Mouse (Mus musculus) C2C12 (cell line): ENCODE data around the gene Gnao1. TPM values are rescaled to one million over a fixed set of nuclear protein-coding genes. Genes with fewer than 3 reads are reported as not detected.

Experiments
- H3K27me3 ChIP-seq: one replicate; pipeline ENCODE4 v1.6.1; 2011; ENCODE audit not compliant: control insufficient read depth, insufficient read depth, insufficient read length
- H3K36me3 ChIP-seq: one replicate; pipeline ENCODE4 v1.6.1; 2011; ENCODE audit not compliant: control insufficient read depth, insufficient read depth
- H3K4me3 ChIP-seq: one replicate; pipeline ENCODE4 v1.5.1; 2011; ENCODE audit warnings: mild to moderate bottlenecking, control low read depth; ENCODE audit not compliant: poor library complexity, insufficient read depth, severe bottlenecking
- H3K79me2 ChIP-seq: one replicate; pipeline ENCODE4 v1.6.1; 2011; ENCODE audit not compliant: control insufficient read depth, insufficient read depth
- H3K79me3 ChIP-seq: one replicate; pipeline ENCODE4 v1.6.1; 2011; ENCODE audit warnings: low read depth, control low read depth
- H3ac ChIP-seq: one replicate; pipeline ENCODE3; 2011; ENCODE audit warnings: low read depth; ENCODE audit not compliant: control insufficient read depth, insufficient read length
- CEBPB ChIP-seq: IDR thresholded peaks from one replicate; pipeline ENCODE4 v1.6.1; 2011; ENCODE audit warnings: low read depth, mild to moderate bottlenecking, control low read depth, moderate library complexity
- CTCF ChIP-seq: IDR thresholded peaks from one replicate; pipeline ENCODE4 v1.5.1; 2011; ENCODE audit not compliant: control insufficient read depth, insufficient read depth, insufficient read length
- FOSL1 ChIP-seq: IDR thresholded peaks from one replicate; pipeline ENCODE4 v1.8.0; 2011; ENCODE audit warnings: mild to moderate bottlenecking, low read length; ENCODE audit not compliant: poor library complexity, insufficient read depth, severe bottlenecking
- MAX ChIP-seq: IDR thresholded peaks from one replicate; pipeline ENCODE4 v1.6.1; 2011; ENCODE audit warnings: mild to moderate bottlenecking, control low read depth
- MYOD1 ChIP-seq: IDR thresholded peaks from one replicate; pipeline ENCODE4 v1.6.1; 2011; ENCODE audit warnings: low read depth; ENCODE audit not compliant: control insufficient read depth, insufficient read length
- MYOG ChIP-seq: IDR thresholded peaks from one replicate; pipeline ENCODE4 v1.6.1; 2011; ENCODE audit not compliant: control insufficient read depth, insufficient read length; ENCODE audit errors: extremely low read depth
- USF1 ChIP-seq: IDR thresholded peaks from one replicate; pipeline ENCODE4 v1.6.1; 2011; ENCODE audit warnings: low read depth, mild to moderate bottlenecking, control low read depth, moderate library complexity
- polyA plus RNA-seq: library from polyadenylated mRNA; unstranded; fragments of >200 nt; fragmentation: generic; extraction: Trizol; gene quantifications from one replicate; pipeline ENCODE4 v1.2.1, GENCODE M21; 2012; ENCODE audit warnings: missing spikeins

Gnao1 gene
- polyA plus RNA-seq, 1 experiment, result 20.5 TPM

DNA sequence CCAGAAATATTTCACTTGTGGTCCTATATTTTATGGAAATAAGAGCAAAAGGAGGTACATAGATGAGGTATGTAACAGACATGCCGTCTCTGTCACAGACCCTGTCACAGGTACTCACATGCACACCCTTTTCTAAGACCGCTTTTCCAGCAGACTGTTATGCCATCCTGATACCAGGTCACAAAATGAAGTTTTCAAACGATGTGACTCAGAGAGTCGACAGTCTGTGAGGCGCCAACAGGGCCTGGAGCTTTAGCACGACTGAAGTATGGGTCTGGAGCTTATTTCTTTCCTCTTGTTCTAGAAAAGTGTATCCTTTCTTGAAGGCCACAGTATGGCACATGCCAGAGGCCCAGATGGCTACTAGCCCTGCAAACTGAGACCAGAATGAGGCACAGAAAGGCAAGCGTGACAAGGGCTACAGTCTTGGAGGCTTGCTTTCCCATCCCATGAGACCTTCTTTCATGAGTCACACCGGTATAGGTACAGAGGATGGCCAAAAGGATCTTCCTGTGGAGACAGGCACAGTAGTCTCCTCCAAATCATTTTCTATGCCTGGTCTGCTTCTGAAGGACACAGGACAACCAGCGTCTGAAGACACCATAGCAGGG is 43.2 kb downstream of the Gnao1 start:
- Histone ChIP-seq H3K79me3 (no peaks in the 10 kb centered on the region), H3K79me2 (no peaks in the 10 kb centered on the region), H3K4me3 (no peak overlapping the region), H3K36me3 (no peaks in the 10 kb centered on the region), H3ac (no peak overlapping the region), H3K27me3 (no peaks in the 10 kb centered on the region)
- TF ChIP-seq MYOG (no peak), FOSL1 (no peak), MAX (no peak), CEBPB (no peak), USF1 (no peak), CTCF (no peak), MYOD1 (no peak)

DNA sequence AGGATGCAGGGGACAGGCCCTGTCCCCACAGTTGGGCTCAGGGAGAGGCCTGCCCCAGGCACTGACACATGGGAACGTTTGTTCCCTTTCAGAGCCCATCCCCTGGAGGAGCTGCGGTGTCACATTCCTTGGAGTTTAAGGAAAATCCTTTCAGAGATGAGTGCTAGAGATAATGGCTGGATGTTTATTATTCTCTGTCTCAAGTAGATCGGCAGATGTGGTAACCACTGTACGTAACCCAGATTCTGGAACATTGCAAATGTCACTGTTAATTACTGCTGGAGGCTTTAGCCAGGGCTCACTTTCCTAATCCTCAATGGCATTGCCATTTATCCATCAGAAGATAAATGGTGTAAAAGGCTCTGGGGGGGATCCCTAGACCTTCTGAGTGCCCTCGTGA is 44.9 kb downstream of the Gnao1 start:
- no peak for TF ChIP-seq MAX
- no peak for TF ChIP-seq CTCF
- TF ChIP-seq FOSL1, result no peak
- no peak for TF ChIP-seq USF1
- TF ChIP-seq MYOD1, result no peak
- no peak for TF ChIP-seq CEBPB
- TF ChIP-seq MYOG, result no peak
- Histone ChIP-seq H3ac (no peak overlapping the region), H3K27me3 (no peaks in the 10 kb centered on the region), H3K4me3 (no peak overlapping the region), H3K36me3 (no peaks in the 10 kb centered on the region), H3K79me2 (no peaks in the 10 kb centered on the region), H3K79me3 (no peaks in the 10 kb centered on the region)

DNA sequence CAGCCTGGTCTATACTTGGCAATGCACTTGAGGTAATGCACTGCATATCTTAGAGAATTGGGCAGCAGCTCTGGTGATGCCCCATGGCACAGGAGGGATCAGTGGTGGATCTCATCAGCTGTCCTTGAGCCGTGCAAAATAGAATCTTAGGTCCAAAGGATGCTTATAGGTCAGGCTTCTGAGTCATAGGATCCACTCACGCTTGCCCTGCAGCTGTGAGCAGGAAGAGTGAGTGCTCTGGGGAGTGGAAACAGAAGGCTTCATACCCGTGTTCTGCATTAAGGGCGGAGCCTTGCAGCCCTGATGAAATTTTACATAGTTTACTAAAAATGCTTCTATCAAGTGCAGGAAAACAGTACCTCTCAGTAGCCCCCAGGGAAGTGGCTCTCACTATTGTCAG is 45.5 kb downstream of the Gnao1 start:
- Histone ChIP-seq H3K36me3 (no peaks in the 10 kb centered on the region), H3K79me2 (no peaks in the 10 kb centered on the region), H3K79me3 (no peaks in the 10 kb centered on the region), H3K27me3 (no peaks in the 10 kb centered on the region), H3K4me3 (no peak overlapping the region), H3ac (no peak overlapping the region)
- TF ChIP-seq MYOG (no peak), USF1 (no peak), MYOD1 (no peak), CEBPB (no peak), MAX (no peak), FOSL1 (no peak), CTCF (no peak)

DNA sequence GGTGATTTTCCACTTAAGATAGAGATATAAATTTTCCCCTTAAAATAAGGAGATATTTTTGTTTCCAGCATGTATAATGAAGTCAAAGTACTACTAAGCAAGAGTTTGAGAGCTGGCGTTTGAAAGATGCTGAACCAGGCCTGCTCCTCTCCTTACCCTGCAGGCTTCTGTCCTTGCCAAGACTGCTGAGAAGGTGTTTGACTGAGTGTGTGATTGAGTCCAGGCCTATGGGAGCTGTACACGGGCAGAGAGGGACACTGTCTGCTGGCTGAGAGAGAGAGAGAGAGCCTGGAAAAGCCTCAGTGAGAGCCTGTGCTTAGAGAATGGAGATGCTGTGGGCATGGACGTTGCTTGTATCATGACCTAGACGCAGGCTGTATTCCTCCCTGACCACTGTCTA is 47.4 kb downstream of the Gnao1 start:
- no peaks in the 10 kb centered on the region for H3K79me3 ChIP-seq
- H3K36me3 ChIP-seq, result no peaks in the 10 kb centered on the region
- H3ac ChIP-seq, result no peak overlapping the region
- H3K79me2 ChIP-seq, result no peaks in the 10 kb centered on the region
- TF ChIP-seq CEBPB (no peak), MAX (no peak)
- no peak overlapping the region for H3K4me3 ChIP-seq
- no peaks in the 10 kb centered on the region for H3K27me3 ChIP-seq

DNA sequence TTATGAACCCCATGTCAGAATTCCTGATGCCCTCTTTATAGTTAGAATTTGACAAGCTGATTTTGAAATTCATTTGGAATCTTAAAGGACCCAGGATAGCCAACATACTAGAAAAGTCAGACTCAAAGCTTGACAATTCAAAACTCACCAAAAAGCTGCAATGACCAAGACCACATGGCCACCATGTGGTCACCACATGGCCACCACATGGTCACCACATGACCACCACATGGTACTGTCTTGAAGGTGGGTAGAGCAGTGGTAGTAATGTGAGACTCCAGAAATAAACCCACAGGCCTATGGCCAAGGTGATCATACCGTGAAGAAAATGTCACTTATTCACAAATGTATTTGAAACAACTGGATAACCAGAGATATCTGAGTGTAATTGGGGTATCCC is 48.5 kb downstream of the Gnao1 start:
- TF ChIP-seq MAX (peak; percentile 75), MYOG (no peak), USF1 (peak; percentile 47), MYOD1 (no peak), FOSL1 (no peak), CTCF (no peak)
- H3K36me3 ChIP-seq, result no peaks in the 10 kb centered on the region
- H3K27me3 ChIP-seq, result no peaks in the 10 kb centered on the region
- H3K4me3 ChIP-seq, result no peak overlapping the region
- H3K79me2 ChIP-seq, result no peaks in the 10 kb centered on the region
- H3ac ChIP-seq, result no peak overlapping the region
- H3K79me3 ChIP-seq, result no peaks in the 10 kb centered on the region

DNA sequence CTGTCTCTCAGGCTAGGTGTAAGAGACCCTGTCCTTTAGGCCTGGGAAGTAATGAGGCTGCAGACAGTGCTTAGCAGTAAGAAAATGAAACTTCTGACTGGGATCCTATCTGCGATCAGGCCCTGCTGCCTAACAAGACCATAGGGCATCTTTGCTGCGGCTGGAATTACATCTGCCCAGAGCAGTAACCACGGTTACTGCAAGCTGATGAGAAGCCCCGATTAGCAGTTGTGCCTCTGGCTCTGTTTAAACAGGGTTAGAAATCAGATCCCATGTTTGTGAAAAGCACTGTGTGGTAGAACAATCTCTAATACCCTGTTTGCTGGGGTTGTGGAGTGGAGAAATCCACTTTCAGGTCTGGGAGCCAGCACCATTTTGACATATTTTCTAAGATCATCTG is 50.3 kb downstream of the Gnao1 start:
- no peak for TF ChIP-seq MYOG
- no peak for TF ChIP-seq USF1
- TF ChIP-seq MYOD1, result no peak
- TF ChIP-seq CTCF, result no peak
- TF ChIP-seq FOSL1, result no peak
- TF ChIP-seq MAX, result no peak
- TF ChIP-seq CEBPB, result no peak

More for the DNA sequence above, 50.3 kb downstream of the Gnao1 start:
- Histone ChIP-seq H3K36me3 (no peaks in the 10 kb centered on the region), H3K4me3 (no peak overlapping the region), H3ac (no peak overlapping the region), H3K27me3 (no peaks in the 10 kb centered on the region), H3K79me3 (no peaks in the 10 kb centered on the region), H3K79me2 (no peaks in the 10 kb centered on the region)
